Mouse (Mus musculus) testis, adult 2 months (tissue): ENCODE measurements around the gene Cnot4. TPM values are rescaled to one million over a fixed set of nuclear protein-coding genes. Genes with fewer than 3 reads are reported as not detected.

Experiments
- H3K27ac ChIP-seq: fragments of 200-500 bp; 2 replicates; pipeline ENCODE4 v1.5.1; 2012; ENCODE audit warnings: low read depth, low read length; ENCODE audit not compliant: control insufficient read depth, insufficient read depth
- H3K27me3 ChIP-seq: fragments of 200-500 bp; 2 replicates; pipeline ENCODE4 v1.6.1; 2012; ENCODE audit warnings: mild to moderate bottlenecking, low read length, moderate library complexity; ENCODE audit not compliant: control insufficient read depth, insufficient read depth
- H3K36me3 ChIP-seq: fragments of 200-500 bp; 2 replicates; pipeline ENCODE4 v1.6.1; 2012; ENCODE audit warnings: mild to moderate bottlenecking, low read length; ENCODE audit not compliant: control insufficient read depth, insufficient read depth
- H3K4me1 ChIP-seq: fragments of 200-500 bp; 2 replicates; pipeline ENCODE4 v1.6.1; 2012; ENCODE audit warnings: low read length; ENCODE audit not compliant: control insufficient read depth, insufficient read depth
- H3K4me3 ChIP-seq: fragments of 200-500 bp; 2 replicates; pipeline ENCODE4 v1.5.1; 2012; ENCODE audit warnings: low read depth, mild to moderate bottlenecking, low read length, moderate library complexity, mixed read lengths; ENCODE audit not compliant: control insufficient read depth
- CTCF ChIP-seq: fragments of 200-500 bp; IDR thresholded peaks from 2 replicates; pipeline ENCODE4 v1.5.1; 2012; ENCODE audit warnings: low read depth, mild to moderate bottlenecking, inconsistent platforms, low read length, moderate library complexity; ENCODE audit not compliant: control insufficient read depth, insufficient read depth, insufficient replicate concordance
- POLR2A ChIP-seq: fragments of 200-500 bp; IDR thresholded peaks from 2 replicates; pipeline ENCODE4 v1.6.1; 2012; ENCODE audit warnings: low read depth, mild to moderate bottlenecking, inconsistent platforms, low read length, moderate library complexity; ENCODE audit not compliant: control insufficient read depth
- polyA plus RNA-seq: library from polyadenylated mRNA; depleted of rRNA; stranded (reverse); fragments of >200 nt; gene quantifications from 2 replicates; pipeline ENCODE4 v1.2.3, GENCODE M21; 2012; rRNA removed

The Cnot4 gene
- polyA plus RNA-seq, 1 experiment: 60.8 TPM

- TF ChIP-seq CTCF: no peak
- TF ChIP-seq POLR2A: no peak
- Histone ChIP-seq H3K27ac (no peak within 1 kb of the TSS), H3K36me3 (no peaks in the 10 kb centered on the region), H3K27me3 (no peaks in the 10 kb centered on the region), H3K4me3 (peak within 1 kb of the TSS; percentile 67), H3K4me1 (peaks cover 5% of the 10 kb centered on the region; the same call in 1 of the 2 replicates)
These were observed 145.3 kb downstream of the Cnot4 start, which contains the start of gene Slc23a4 for GRCm38 (mm10) chr6:34988081-34988761. Slc23a4 (minus strand) TSS chr6:34988404.

GRCm38 (mm10) chr6:34987085-34987645 is 146.4 kb downstream of the Cnot4 start:
- Histone ChIP-seq H3K27me3 (no peaks in the 10 kb centered on the region), H3K36me3 (no peaks in the 10 kb centered on the region), H3K4me3 (no peak overlapping the region), H3K27ac (no peak overlapping the region), H3K4me1 (peaks cover 5% of the 10 kb centered on the region; the same call in 1 of the 2 replicates)
- TF ChIP-seq CTCF: no peak
- TF ChIP-seq POLR2A: no peak

- Histone ChIP-seq H3K27me3 (no peaks in the 10 kb centered on the region), H3K27ac (no peak overlapping the region), H3K4me3 (no peak overlapping the region), H3K4me1 (no peaks in the 10 kb centered on the region; the same call in 1 of the 2 replicates), H3K36me3 (no peaks in the 10 kb centered on the region)
- no peak for TF ChIP-seq CTCF
- no peak for TF ChIP-seq POLR2A
These were observed 152.9 kb downstream of the Cnot4 start for GRCm38 (mm10) chr6:34980661-34981060.

GRCm38 (mm10) chr6:34979291-34979690 is 154.2 kb downstream of the Cnot4 start:
- no peak for TF ChIP-seq CTCF
- no peak for TF ChIP-seq POLR2A

More at GRCm38 (mm10) chr6:34979291-34979690, 154.2 kb downstream of the Cnot4 start:
- Histone ChIP-seq H3K27me3 (no peaks in the 10 kb centered on the region), H3K4me1 (no peaks in the 10 kb centered on the region; the same call in 1 of the 2 replicates), H3K36me3 (no peaks in the 10 kb centered on the region), H3K4me3 (no peak overlapping the region), H3K27ac (no peak overlapping the region)

Other genes with a start within 250 kb of the Cnot4 start
- gene Wdr91, start 222.8 kb downstream of the Cnot4 start, polyA plus RNA-seq: 3.4 and 3.8 TPM in 2 replicates
- gene Stra8, start 213.6 kb downstream of the Cnot4 start, polyA plus RNA-seq: 9.3 and 9.4 TPM in 2 replicates
- 0.30 and 0.78 TPM in 2 replicates for gene Slc23a4, start 145.3 kb downstream of the Cnot4 start, polyA plus RNA-seq
- 85.0 and 101 TPM in 2 replicates for gene Nup205, start 43.7 kb upstream of the Cnot4 start, polyA plus RNA-seq
- 3.9 and 5.8 TPM in 2 replicates for gene Slc13a4, start 174.4 kb upstream of the Cnot4 start, polyA plus RNA-seq
- 0.08 and 0.21 TPM in 2 replicates for gene Fam180a, start 192.4 kb upstream of the Cnot4 start, polyA plus RNA-seq